Mouse (Mus musculus): ENCODE data around the gene Tsr3.

DNA sequence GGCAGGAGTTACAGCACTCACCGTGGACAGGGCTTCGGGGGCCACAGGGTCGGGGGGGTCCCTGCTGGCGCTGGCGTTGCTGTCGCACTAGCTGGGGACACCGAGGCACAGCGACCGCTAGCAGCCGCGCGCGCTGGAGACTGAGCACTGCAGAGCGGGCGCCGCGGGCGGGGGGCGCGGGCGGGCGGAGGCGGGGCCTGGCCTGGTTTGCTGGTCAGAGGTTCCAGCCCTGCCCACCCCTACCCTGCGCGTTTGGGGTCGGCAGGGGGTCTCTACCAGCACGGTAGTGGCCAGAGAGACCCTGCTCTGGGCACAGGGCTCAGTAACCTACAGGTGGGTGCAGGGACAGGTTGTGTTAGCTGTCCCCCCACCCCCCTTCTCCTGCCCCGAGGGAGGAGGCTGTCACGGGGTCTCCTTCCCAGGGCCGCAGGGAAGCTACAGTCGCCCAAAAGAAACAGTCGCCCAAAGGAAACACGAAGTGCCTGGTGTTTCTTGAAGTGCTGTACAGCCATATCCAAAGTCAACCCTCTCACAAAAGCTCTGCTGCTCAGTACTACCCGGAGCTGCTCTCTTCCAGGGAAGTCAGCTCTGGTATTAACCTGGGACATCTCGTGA, 16.3 kb downstream of the Tsr3 start, which contains the start of gene Baiap3:
- TF ChIP-seq CTCF (IDR thresholded peaks at IDR 0.05; ENCODE audit: borderline replicate concordance, extremely low read depth, insufficient read depth, insufficient read length) = no peak
- no peak for TF ChIP-seq POLR2A (IDR thresholded peaks at IDR 0.05; ENCODE audit: borderline replicate concordance, extremely low read depth, insufficient read depth, insufficient read length, poor library complexity, severe bottlenecking)

All from brain, embryonic 14.5 days (tissue).